Mouse (Mus musculus) neural tube, embryonic 10.5 days (tissue): ENCODE measurements around the gene Mark4.

Source experiments
- DNase-seq: peaks from one replicate; pipeline ENCODE4 v3.0.0-alpha.2; 2017; ENCODE audit warnings: low spot score; ENCODE audit errors: extremely low spot score

Gene Mark4

GRCm38 (mm10) chr7:19441448-19442091 is 17.1 kb downstream of the Mark4 start:
- DNase-seq, result no peak

GRCm38 (mm10) chr7:19437048-19437447 is 21.6 kb downstream of the Mark4 start:
- DNase-seq, result no peak

GRCm38 (mm10) chr7:19436276-19436675 is 22.3 kb downstream of the Mark4 start:
- no peak for DNase-seq

GRCm38 (mm10) chr7:19432475-19432874 is 26.1 kb downstream of the Mark4 start:
- DNase-seq, result no peak

GRCm38 (mm10) chr7:19430402-19430801 is 28.2 kb downstream of the Mark4 start:
- DNase-seq, result no peak

- DNase-seq, result no peak
These were observed 28.9 kb downstream of the Mark4 start for GRCm38 (mm10) chr7:19429726-19430125.

GRCm38 (mm10) chr7:19427999-19428650 is 30.5 kb downstream of the Mark4 start:
- DNase-seq, result no peak

- DNase-seq, result no peak
These were observed 31.7 kb downstream of the Mark4 start for GRCm38 (mm10) chr7:19426888-19427287.

- no peak for DNase-seq
These were observed 32.3 kb downstream of the Mark4 start for GRCm38 (mm10) chr7:19426349-19426748.

- DNase-seq, result no peak
These were observed 34.6 kb downstream of the Mark4 start for GRCm38 (mm10) chr7:19424051-19424450.

- DNase-seq, result no peak
These were observed 35.5 kb downstream of the Mark4 start for GRCm38 (mm10) chr7:19423083-19423482.

GRCm38 (mm10) chr7:19420821-19421636 is 37.6 kb downstream of the Mark4 start:
- peak; percentile 81 for DNase-seq

GRCm38 (mm10) chr7:19420121-19420520 is 38.5 kb downstream of the Mark4 start:
- DNase-seq, result no peak

- DNase-seq, result no peak
These were observed 42.0 kb downstream of the Mark4 start for GRCm38 (mm10) chr7:19416590-19416989.

- no peak for DNase-seq
These were observed 45.1 kb downstream of the Mark4 start for GRCm38 (mm10) chr7:19413525-19413924.

GRCm38 (mm10) chr7:19411783-19412182 is 46.8 kb downstream of the Mark4 start:
- DNase-seq, result no peak

GRCm38 (mm10) chr7:19410766-19411344 is 47.8 kb downstream of the Mark4 start:
- no peak for DNase-seq

GRCm38 (mm10) chr7:19409753-19410152 is 48.9 kb downstream of the Mark4 start:
- DNase-seq, result no peak

- peak; percentile 91 for DNase-seq
These were observed 53.2 kb downstream of the Mark4 start for GRCm38 (mm10) chr7:19405417-19405816.

GRCm38 (mm10) chr7:19404476-19404875 is 54.1 kb downstream of the Mark4 start, which contains the start of gene Ckm:
Gene Ckm (plus strand): TSS chr7:19404776.
- DNase-seq, result no peak

GRCm38 (mm10) chr7:19403731-19404296 is 54.8 kb downstream of the Mark4 start, which contains the start of gene Klc3:
Gene Klc3 (minus strand): TSS chr7:19404104.
- DNase-seq, result peak; percentile 47
